Mouse (Mus musculus) forebrain, embryonic 11.5 days (tissue): ENCODE data around the gene Ubap2l. TPM values are rescaled to one million over a fixed set of nuclear protein-coding genes. Genes with fewer than 3 reads are reported as not detected.

Source experiments
- ATAC-seq: fragments of 200-750 bp; cut with Nextera tagmentation; replicated peaks from 2 replicates; pipeline ENCODE4 v1.8.0; 2017; ENCODE audit warnings: moderate TSS enrichment; ENCODE audit not compliant: low FRiP score
- DNase-seq: peaks from one replicate; pipeline ENCODE4 v3.0.0-alpha.2; 2017; ENCODE audit warnings: low spot score
- H3K27ac ChIP-seq: fragments of 300-500 bp; sonication (generic); 2 replicates; pipeline ENCODE4 v1.5.1; 2014; ENCODE audit warnings: low read depth, low read length
- H3K27me3 ChIP-seq: fragments of 300-500 bp; sonication (generic); 2 replicates; pipeline ENCODE4 v1.6.1; 2014; ENCODE audit warnings: mild to moderate bottlenecking, low read length, mixed read lengths; ENCODE audit not compliant: control insufficient read depth, insufficient read depth
- H3K36me3 ChIP-seq: fragments of 300-500 bp; sonication (generic); 2 replicates; pipeline ENCODE4 v1.6.1; 2014; ENCODE audit warnings: mild to moderate bottlenecking, low read length, moderate library complexity, mixed read lengths; ENCODE audit not compliant: control insufficient read depth, insufficient read depth
- H3K4me1 ChIP-seq: fragments of 300-500 bp; sonication (generic); replicated peaks from 2 replicates; pipeline ENCODE4 v1.6.1; 2014; ENCODE audit warnings: low read length, mixed read lengths; ENCODE audit not compliant: control insufficient read depth, insufficient read depth
- H3K4me2 ChIP-seq: fragments of 300-500 bp; sonication (generic); 2 replicates; pipeline ENCODE4 v1.6.1; 2014; ENCODE audit warnings: low read depth, mild to moderate bottlenecking, low read length, moderate library complexity, mixed read lengths; ENCODE audit not compliant: severe bottlenecking
- H3K4me3 ChIP-seq: fragments of 300-500 bp; sonication (generic); 2 replicates; pipeline ENCODE4 v1.5.1; 2014; ENCODE audit warnings: low read depth, low read length
- H3K9ac ChIP-seq: fragments of 300-500 bp; sonication (generic); 2 replicates; pipeline ENCODE4 v1.6.1; 2014; ENCODE audit warnings: low read length
- H3K9me3 ChIP-seq: fragments of 300-500 bp; sonication (generic); 2 replicates; pipeline ENCODE4 v1.6.1; 2016; ENCODE audit warnings: low read length, mixed read lengths; ENCODE audit not compliant: control insufficient read depth
- WGBS: fragments of 180-500 bp; shearing (Covaris S2); extraction: QIAGEN DNeasy Blood & Tissue Kit; methylation state at CpG from one replicate; pipeline ENCODE4 v1.1.7; 2014; 5-methylcytosine and 5-hydroxymethylcytosine counted together
- microRNA counts: library from miRNA; unstranded; fragments of <30 nt; microRNA quantifications from one replicate; lab custom pipeline; 2015
- microRNA-seq: library from miRNA; unstranded; fragments of <30 nt; microRNA quantifications from one replicate; pipeline ENCODE4, GENCODE M21; 2016; ENCODE audit not compliant: insufficient number of aligned reads
- polyA plus RNA-seq: library from polyadenylated mRNA; unstranded; fragments of >200 nt; fragmentation: Nextera tagmentation; extraction: Ambion mirVana; gene quantifications from 2 replicates; pipeline ENCODE4 v1.2.1, GENCODE M21; 2014

Ubap2l gene
- polyA plus RNA-seq, 1 experiment from 2014 or later = 253 TPM

GRCm38 (mm10) chr3:89961436-89961835, 91.0 kb downstream of the Ubap2l start:
- Histone ChIP-seq H3K36me3 (peaks cover 2% of the 10 kb centered on the region; the same call in 1 of the 2 replicates), H3K4me3 (peak overlapping the region; percentile 97; the same call in 1 of the 2 replicates), H3K9me3 (no peaks in the 10 kb centered on the region), H3K9ac (peak overlapping the region; percentile 90), H3K27ac (no peak overlapping the region; the same call in 1 of the 2 replicates), H3K4me2 (peak overlapping the region; percentile 88), H3K27me3 (no peaks in the 10 kb centered on the region), H3K4me1 (peaks cover 23% of the 10 kb centered on the region)
- 68% methylated on average over 4 of the region's 4 CpGs for WGBS
- DNase-seq (no peak), ATAC-seq (no peak)

- Histone ChIP-seq H3K27me3 (no peaks in the 10 kb centered on the region), H3K27ac (no peak overlapping the region), H3K4me3 (peak overlapping the region; percentile 40), H3K9me3 (no peaks in the 10 kb centered on the region), H3K9ac (peak overlapping the region; percentile 62), H3K36me3 (peaks cover 8% of the 10 kb centered on the region; the same call in 1 of the 2 replicates), H3K4me2 (peak overlapping the region; percentile 69), H3K4me1 (peaks cover 23% of the 10 kb centered on the region)
- under 1% methylated on average over 30 of the region's 30 CpGs for WGBS
- peak; percentile 96 for DNase-seq
- ATAC-seq = peak; percentile 87
Measured at GRCm38 (mm10) chr3:89960469-89960868, 92.0 kb downstream of the Ubap2l start.

- Histone ChIP-seq H3K9ac (no peak overlapping the region), H3K9me3 (no peaks in the 10 kb centered on the region), H3K27ac (no peak overlapping the region), H3K27me3 (no peaks in the 10 kb centered on the region), H3K4me3 (no peak overlapping the region), H3K4me2 (no peak overlapping the region), H3K36me3 (peaks cover 8% of the 10 kb centered on the region; the same call in 1 of the 2 replicates), H3K4me1 (peaks cover 20% of the 10 kb centered on the region)
- ATAC-seq (no peak), DNase-seq (no peak)
- WGBS = 71% methylated on average over 4 of the region's 4 CpGs
Measured at GRCm38 (mm10) chr3:89959435-89959834, 93.0 kb downstream of the Ubap2l start.

GRCm38 (mm10) chr3:89957880-89958279, 94.5 kb downstream of the Ubap2l start:
- DNase-seq (no peak), ATAC-seq (no peak)
- Histone ChIP-seq H3K9ac (no peak overlapping the region), H3K27ac (no peak overlapping the region), H3K4me2 (no peak overlapping the region), H3K4me1 (peaks cover 19% of the 10 kb centered on the region), H3K27me3 (no peaks in the 10 kb centered on the region), H3K9me3 (no peaks in the 10 kb centered on the region), H3K4me3 (no peak overlapping the region), H3K36me3 (peaks cover 8% of the 10 kb centered on the region; the same call in 1 of the 2 replicates)
- WGBS = 96% methylated on average over 9 of the region's 9 CpGs

- H3K36me3 ChIP-seq = peaks cover 8% of the 10 kb centered on the region; the same call in 1 of the 2 replicates
- no peak overlapping the region for H3K9ac ChIP-seq
- no peaks in the 10 kb centered on the region for H3K27me3 ChIP-seq
- H3K4me3 ChIP-seq = no peak overlapping the region
- no peaks in the 10 kb centered on the region for H3K9me3 ChIP-seq
- H3K27ac ChIP-seq = no peak overlapping the region
- peaks cover 10% of the 10 kb centered on the region for H3K4me1 ChIP-seq
- H3K4me2 ChIP-seq = no peak overlapping the region
- WGBS = 94% methylated on average over 7 of the region's 7 CpGs
- ATAC-seq (no peak), DNase-seq (no peak)
Measured at GRCm38 (mm10) chr3:89956177-89956971, 96.1 kb downstream of the Ubap2l start.

GRCm38 (mm10) chr3:89953420-89953819, 99.0 kb downstream of the Ubap2l start:
- Histone ChIP-seq H3K27me3 (no peaks in the 10 kb centered on the region), H3K36me3 (peaks cover 15% of the 10 kb centered on the region), H3K9ac (no peak overlapping the region), H3K4me3 (no peak overlapping the region), H3K27ac (no peak overlapping the region), H3K4me2 (no peak overlapping the region), H3K9me3 (no peaks in the 10 kb centered on the region), H3K4me1 (no peaks in the 10 kb centered on the region)
- 9% methylated on average over 4 of the region's 4 CpGs for WGBS
- DNase-seq (peak; percentile 85), ATAC-seq (no peak)

MicroRNA genes within 50 kb of the gene (microRNA counts, 519-probe panel; counts per million panel counts)
- microRNA mmu-miR-190b (lab: Ali Mortazavi, UCI) = 5,053 counts per million, percentile 56 among the panel's probes with 10 or more counts

Small RNAs within 50 kb of the gene (microRNA-seq; reads per million reads assigned to microRNA genes)
- 43.8 reads per million, percentile 25 among the genes with 10 or more reads in this experiment for gene Mir190b
- not detected for gene Mir7669

Other genes starting within 250 kb of the Ubap2l start
- 2.0 and 2.4 TPM in 2 replicates for gene She, start 221.3 kb downstream of the Ubap2l start, polyA plus RNA-seq
- 0.15 and 0.27 TPM in 2 replicates for gene Il6ra, start 139.4 kb downstream of the Ubap2l start, polyA plus RNA-seq
- 14.9 and 15.4 TPM in 2 replicates for gene Atp8b2, start 89.1 kb downstream of the Ubap2l start, polyA plus RNA-seq
- gene Hax1, start 53.8 kb downstream of the Ubap2l start, polyA plus RNA-seq = 168 and 174 TPM in 2 replicates
- gene 4933434E20Rik, start 992 bp downstream of the Ubap2l start, polyA plus RNA-seq = 183 and 211 TPM in 2 replicates
- 523 and 535 TPM in 2 replicates for gene Tpm3, start 20.0 kb upstream of the Ubap2l start, polyA plus RNA-seq
- gene Nup210l, start 51.5 kb upstream of the Ubap2l start, polyA plus RNA-seq = 0.67 and 0.88 TPM in 2 replicates
- 1,103 and 1,109 TPM in 2 replicates for gene Rps27, start 161.0 kb upstream of the Ubap2l start, polyA plus RNA-seq
- gene Rab13, start 161.1 kb upstream of the Ubap2l start, polyA plus RNA-seq = 11.4 and 14.7 TPM in 2 replicates
- 103 and 110 TPM in 2 replicates for gene Jtb, start 179.0 kb upstream of the Ubap2l start, polyA plus RNA-seq
- 6.0 and 6.2 TPM in 2 replicates for gene Creb3l4, start 190.9 kb upstream of the Ubap2l start, polyA plus RNA-seq
- 57.5 and 58.5 TPM in 2 replicates for gene Slc39a1, start 195.5 kb upstream of the Ubap2l start, polyA plus RNA-seq
- 13.7 and 14.6 TPM in 2 replicates for gene Crtc2, start 201.5 kb upstream of the Ubap2l start, polyA plus RNA-seq
- gene Dennd4b, start 212.6 kb upstream of the Ubap2l start, polyA plus RNA-seq = 6.8 and 7.0 TPM in 2 replicates
- 12.9 and 14.3 TPM in 2 replicates for gene Gatad2b, start 240.6 kb upstream of the Ubap2l start, polyA plus RNA-seq